Mouse (Mus musculus) embryonic stem cell, embryonic (primary cell): ENCODE measurements at regions not wholly inside any gene's neighbourhood (a gene's known extent, or its start where the extent isn't known, plus 50 kb on each side); places are given as distances from the start of the nearest gene placed in this dataset.

Experiments
- CTCF ChIA-PET, 4 experiments: fragments of 300-600 bp in 2 of 4; fragments of 350-600 bp in 2 of 4; sonication (Branson Sonifier 250); formaldehyde crosslinking; loops; one replicate each; lab custom pipeline; 2022; ENCODE audit warnings: inconsistent platforms in 2 of 4; lab: Charles Lee
- POLR2A ChIA-PET, 4 experiments: fragments of 300-600 bp in 2 of 4; fragments of 350-600 bp in 2 of 4; sonication (Branson Sonifier 250); formaldehyde crosslinking; loops; one replicate each; lab custom pipeline; 2022; ENCODE audit warnings: antibody characterized with exemption in 4 of 4, inconsistent platforms in 1 of 4; lab: Charles Lee

- POLR2A ChIA-PET, result no interaction called here
- CTCF ChIA-PET, result interaction anchor here in 1 of 4 experiments (0.6 kb wide), 1 partner anchor 11 kb away, joined by 9 read pairs; no protein-coding TSS in a partner anchor
Measured at GRCm38 (mm10) chr2:66961808-66962519, 177.2 kb upstream of the Scn7a start.

GRCm38 (mm10) chr2:66941188-66941587 is 156.5 kb upstream of the Scn7a start:
- ChIA-PET CTCF (no interaction called here), POLR2A (no interaction called here)

DNA sequence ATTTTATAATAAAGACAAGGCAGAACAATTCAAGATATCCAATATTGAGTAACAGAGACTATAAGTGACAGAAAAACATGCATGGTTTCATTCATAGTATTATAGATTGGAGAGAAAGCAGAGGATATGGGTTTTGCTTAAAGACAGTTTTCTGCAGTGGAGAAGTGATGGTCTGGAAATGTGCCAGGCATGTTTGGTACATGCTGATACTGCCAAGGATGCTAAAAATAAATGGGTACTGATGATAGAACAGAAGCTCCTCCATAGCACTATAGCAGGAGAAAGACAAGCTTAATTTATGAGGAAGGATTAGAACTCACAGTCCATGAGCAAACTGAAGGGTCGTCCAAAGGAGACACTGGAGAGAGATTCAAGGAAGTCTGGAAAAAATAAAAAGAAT is 113.3 kb upstream of the Scn7a start:
- CTCF ChIA-PET, result no interaction called here

DNA sequence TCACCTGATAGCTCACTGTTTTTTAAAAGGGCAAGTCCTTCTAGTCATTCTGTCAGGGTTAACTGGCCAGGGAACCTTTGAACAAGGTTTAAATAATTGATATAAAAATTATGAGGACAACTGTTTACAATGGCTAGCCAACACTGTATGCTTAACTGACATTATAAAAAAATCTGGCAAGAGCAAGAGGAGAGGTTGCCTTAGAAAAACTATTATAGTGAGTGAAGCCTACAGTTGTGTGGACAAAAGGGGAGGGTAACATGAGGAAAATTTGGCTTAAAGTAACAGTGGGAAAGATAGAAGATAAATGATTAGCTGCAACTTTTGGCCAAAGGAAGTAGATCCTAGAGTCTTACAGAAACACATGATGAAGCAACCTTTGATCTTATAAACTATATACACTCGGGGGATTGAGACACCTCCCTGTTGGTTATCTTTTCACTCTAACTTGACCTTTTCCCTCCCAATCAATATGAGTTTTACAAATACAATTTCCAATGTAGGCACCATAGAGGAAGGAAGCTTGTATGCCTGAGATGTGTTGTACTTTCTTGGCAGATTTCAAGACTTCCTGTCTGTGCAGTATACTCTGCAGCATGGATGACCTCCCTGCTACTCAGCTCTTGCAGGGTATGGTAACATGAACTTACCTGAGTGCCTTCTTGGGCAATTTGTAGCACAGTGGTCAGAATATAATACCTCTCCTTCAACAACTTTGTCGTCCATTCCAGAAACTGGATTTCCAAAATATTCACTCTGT is 82.9 kb upstream of the Scn7a start:
- POLR2A ChIA-PET, result interaction anchor here in 1 of 4 experiments (0.6 kb wide), 1 partner anchor 131 kb away, joined by 3 read pairs; no protein-coding TSS in a partner anchor
- CTCF ChIA-PET, result no interaction called here

More for the DNA sequence above, 113.3 kb upstream of the Scn7a start:
- POLR2A ChIA-PET, result no interaction called here
